Mouse (Mus musculus): ENCODE results near the gene Otud7b.

- TF ChIP-seq POLR2A (IDR thresholded peaks at IDR 0.05; ENCODE audit: extremely low read depth, insufficient read depth, low read length) (no peak), CTCF (IDR thresholded peaks at IDR 0.05; ENCODE audit: low read depth, low read length) (no peak)
These were observed 68.9 kb downstream of the Otud7b start for GRCm38 (mm10) chr3:96173185-96173584.
